Mouse (Mus musculus): ENCODE measurements around the gene Adora2a.
"Not testable (repeated sequence)": the region's sequence is repeated elsewhere in the genome, so short reads cannot be mapped to it uniquely, and the experiment has no call there.

Adora2a gene

DNA sequence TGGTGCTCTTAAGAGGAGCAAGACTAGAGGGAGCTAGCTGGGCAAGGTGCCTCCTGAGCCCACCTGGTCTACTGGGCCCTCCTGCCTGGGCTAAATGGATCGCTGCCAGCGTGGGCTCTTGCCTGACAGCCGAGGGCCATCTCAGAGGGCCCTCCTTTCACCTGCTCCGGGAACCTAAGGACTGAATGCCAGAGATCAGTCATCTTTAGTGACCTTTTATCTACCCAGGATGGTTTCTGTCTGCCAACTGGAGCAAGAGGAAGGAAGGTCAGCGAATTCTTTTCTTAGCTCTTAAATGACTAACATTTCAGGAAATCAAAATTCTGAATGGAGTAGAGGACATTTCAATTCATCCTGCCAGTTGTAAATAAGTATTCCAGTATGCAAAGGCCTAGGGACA, 33.9 kb downstream of the Adora2a start:
- DNase-seq (ENCODE audit: low spot score), result no peak

DNA sequence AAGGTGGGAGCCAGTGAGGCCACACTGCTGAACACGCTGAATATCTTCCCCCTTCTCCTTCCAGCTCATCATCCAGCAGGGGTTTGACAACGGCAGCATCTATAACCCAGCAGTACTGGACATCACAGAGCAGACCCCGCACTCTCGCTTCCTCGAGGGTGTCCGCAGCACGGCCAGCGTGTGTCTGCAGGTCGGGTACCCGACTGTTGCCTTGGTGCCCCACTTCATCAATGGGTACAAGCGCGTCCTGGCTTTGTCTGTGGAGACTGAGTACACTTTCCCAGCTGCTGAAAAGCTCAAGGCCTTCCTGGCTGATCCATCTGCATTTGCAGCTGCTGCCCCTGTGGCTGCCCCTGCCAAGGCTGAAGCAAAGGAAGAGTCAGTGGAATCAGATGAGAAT, 35.9 kb downstream of the Adora2a start:
- DNase-seq (ENCODE audit: low spot score), result no peak

DNA sequence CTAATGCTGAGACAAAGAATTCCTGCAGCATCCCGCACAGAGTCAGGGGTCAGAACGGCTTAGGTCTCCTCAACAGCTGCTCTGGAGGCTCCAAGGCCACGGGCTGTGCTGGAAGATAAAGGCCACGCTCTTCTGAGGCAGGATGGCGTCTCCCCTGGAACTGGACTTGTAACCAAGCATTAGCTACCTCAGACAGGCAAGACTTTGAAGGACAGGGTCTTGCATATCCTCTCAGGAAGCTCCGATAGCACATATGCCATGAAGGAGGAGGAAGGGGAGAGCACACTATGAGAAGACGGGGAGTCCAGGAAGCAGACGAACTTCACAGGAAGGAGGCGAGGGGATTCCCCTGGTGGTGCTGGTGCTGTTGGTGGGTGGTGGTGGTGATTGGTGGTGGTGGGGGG, 37.2 kb downstream of the Adora2a start:
- not testable (repeated sequence) for DNase-seq (ENCODE audit: low spot score)

DNA sequence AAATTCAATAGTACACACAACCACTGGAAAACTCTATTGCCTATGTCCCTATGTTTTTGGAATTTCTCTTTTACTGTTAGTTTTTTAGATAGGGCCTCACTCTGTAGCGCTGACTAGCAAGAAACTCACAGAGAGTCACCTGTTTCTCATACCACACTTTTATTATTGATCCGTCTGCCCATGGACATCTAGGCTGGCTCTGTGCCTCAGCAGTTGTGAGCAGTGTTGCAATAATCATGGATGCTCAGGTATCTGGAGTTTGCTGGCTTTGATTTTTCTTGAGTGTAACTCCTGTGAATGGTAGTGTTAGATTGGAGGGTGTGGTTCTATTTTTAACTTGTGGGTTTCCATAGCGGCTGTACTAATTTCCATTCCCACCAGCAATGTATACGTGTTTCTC, 38.7 kb downstream of the Adora2a start:
- DNase-seq (ENCODE audit: low spot score), result no peak

DNA sequence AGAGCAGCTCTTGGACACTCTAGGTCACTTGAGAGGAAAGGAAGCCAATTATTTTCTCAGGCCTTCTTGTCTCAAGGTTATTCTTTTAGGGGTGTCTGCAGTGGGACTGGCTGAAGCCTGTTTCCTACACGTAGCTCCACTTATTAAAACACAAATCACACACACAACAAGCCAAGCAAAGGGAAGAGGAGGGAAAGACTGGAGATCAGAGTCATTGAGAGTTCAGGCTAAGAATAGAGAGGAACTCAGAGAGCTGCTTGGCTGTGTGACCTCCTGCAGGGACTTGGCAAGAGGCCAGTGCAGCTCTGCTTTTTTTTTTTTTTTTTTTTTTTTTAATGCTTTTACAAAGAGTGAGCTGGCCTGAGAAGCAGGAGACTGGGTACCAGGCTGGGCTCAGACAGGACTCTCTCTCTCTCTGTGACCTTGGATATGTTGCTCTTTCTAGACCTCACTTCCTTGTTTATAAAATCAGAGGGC, 47.6 kb downstream of the Adora2a start:
- DNase-seq (ENCODE audit: low spot score), result peak; percentile 42

DNA sequence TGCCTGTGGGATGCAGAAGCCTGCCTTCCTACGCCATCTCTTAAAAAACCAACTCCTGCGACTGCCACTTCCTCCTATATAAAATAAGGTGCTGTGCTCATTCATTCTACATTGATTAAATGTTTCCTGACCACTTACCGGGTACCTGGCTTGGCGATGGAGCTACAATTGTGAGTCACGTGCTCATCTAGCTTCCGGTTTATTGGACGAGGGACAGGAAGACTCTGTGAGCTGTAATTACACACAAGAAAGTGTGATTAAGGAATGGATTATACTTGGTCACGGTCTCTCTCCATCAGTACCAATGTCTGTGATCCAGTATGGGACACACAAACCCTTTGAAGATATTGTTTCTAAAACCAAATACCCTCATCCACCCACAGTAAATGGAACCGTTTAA, 48.1 kb downstream of the Adora2a start:
- DNase-seq (ENCODE audit: low spot score), result no peak

DNA sequence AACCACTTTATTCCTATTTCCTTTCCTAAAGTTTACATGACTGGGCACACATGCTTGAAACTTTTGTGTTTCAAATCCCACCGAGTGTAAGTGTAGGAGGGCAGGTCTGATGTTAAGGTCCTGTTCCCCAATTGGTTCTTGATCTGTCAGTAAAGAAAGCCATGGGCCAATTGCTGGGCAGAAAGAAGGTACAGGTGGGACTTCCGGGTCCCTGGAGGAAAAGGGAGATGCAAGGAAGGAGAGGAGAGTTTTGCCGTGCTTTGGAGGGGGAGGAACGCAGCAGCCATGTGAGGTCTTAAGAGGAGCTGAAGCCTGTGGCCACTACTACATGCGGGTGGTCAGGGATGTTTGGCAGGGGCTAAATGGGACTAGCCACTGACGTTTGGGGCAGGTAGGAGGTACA, 48.6 kb downstream of the Adora2a start:
- no peak for DNase-seq (ENCODE audit: low spot score)

DNA sequence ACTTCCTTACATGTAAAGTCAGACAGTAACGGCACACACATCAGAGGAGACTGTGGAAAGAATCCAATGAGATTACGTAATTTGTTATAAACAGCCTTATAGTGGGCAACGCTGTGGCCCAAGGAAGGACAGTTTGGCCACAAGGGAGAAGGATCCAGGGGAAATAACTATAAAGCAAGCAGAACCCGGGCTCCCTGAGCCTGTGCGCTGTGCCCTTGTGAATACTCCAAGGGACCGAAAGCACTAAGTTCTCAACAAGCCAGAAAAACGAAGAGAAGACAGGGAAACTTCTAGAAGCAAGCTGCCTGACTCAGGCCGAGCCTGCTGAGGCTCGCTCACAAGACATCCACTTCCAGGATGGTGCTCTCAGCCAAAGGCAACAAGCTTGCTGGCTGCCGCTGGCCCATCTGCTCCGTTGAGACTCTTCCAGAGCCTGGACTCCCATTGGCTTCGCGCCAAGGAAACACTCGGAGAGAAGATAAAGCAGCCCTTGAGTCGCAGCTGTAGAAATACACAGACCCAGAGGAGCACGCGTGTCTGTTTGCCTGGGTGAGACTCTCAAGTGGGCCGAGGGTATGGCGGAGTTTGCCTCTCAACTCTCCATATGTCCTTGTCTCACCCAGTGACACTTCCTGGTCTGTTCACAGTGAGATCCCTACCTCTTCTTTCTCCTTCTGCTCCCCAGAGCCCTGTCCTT, 57.1 kb downstream of the Adora2a start:
- peak; percentile 22 for DNase-seq (ENCODE audit: low spot score)

DNA sequence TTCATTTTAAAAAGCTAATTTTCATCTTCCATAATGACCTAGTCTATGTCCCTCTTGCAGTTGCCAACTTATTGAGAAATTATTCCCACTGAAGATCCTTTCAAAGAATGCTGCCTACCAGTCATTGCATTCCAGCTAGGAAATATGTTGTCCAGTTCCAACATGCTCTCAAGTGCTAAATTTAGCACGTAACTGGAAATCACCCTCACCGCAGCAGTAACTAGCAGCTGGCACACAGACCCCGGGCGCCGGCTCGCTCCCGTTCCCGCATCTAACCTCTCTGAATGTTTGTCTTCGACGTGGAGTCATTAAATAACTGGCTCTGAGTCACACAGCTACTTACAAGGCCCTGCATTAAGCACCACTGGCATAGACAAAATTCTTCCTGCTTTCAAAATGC, 62.0 kb downstream of the Adora2a start:
- no peak for DNase-seq (ENCODE audit: low spot score)

All from ovary, postnatal 36 days (tissue).